Mouse (Mus musculus) kidney, postnatal 4 days (tissue): ENCODE results near the gene Mindy4.

ENCODE experiments used
- DNase-seq, 2 experiments: peaks; one replicate each; pipeline ENCODE4 v3.0.0; 2021; ENCODE audit warnings: mixed read lengths in 2 of 2

Gene Mindy4

GRCm38 (mm10) chr6:55210423-55211365 lies 7.5 kb downstream of the Mindy4 start:
- no peak for DNase-seq

- DNase-seq: peak in 1 of 2 experiments; percentile 19
Observed at GRCm38 (mm10) chr6:55214541-55214940, 11.4 kb downstream of the Mindy4 start.

GRCm38 (mm10) chr6:55218232-55218631 lies 15.0 kb downstream of the Mindy4 start:
- DNase-seq: no peak

GRCm38 (mm10) chr6:55223986-55224385 lies 20.8 kb downstream of the Mindy4 start:
- no peak for DNase-seq

DNA sequence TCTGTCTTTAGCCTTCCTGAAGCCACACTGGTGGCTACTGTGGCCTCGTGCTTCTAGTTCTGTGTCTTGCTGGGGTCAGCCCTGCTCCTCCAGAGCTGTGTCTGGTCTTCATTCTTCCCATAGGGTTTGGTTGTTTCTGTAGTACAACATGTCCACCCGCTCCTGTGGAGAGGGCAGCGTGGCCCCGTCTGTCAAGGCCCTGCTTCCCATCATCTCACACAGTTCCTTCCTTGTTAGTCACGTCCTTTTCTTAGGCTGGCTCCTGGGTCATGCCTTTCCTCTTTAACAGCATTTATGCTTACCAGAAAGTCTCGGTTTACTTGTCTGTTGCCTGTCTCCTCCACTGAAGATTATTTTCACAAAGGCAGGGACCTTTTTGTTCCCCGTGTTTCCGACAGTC lies 26.9 kb downstream of the Mindy4 start:
- no peak for DNase-seq

DNA sequence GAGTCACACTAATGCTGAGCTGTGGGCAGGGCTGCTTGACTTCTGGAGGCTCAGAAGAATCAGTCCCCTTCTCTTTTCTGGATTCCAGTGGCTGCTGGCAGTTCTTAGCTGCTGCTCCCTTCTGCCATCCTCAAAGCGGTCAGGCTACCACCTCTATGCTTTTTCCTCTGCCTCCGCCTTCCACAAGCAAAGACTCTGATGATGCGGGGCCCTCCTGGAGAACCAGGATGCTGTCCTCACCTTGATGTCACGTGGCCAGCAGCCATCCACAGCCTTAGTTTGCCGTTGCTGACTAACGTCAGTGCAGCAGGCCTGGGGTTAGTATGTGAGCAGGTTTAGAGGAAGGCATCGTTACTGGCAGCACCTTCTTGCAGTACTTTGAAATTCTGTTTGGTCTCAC lies 28.9 kb downstream of the Mindy4 start:
- no peak for DNase-seq

- DNase-seq: peak; percentile 21 to 45
Observed at GRCm38 (mm10) chr6:55232524-55233264, 29.5 kb downstream of the Mindy4 start.

GRCm38 (mm10) chr6:55233326-55233725 lies 30.1 kb downstream of the Mindy4 start:
- no peak for DNase-seq

DNA sequence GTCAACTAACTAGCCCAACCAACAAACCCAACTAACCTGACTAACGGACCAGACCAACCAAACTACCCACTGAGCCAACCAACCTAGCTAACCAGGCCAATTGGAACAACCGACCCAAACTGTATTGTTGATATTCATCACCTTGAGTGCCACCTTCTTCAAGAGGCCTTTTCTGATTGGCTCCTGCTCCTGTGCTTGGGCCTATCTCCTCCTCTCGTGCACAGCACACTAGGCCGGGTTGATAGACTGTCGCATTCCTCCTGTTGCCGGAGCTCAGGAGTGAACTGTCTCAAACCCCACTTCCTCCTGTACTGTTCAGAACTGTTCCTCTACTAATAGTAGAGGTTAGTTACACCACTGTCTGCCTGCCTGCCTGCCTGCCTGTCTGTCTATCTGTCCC lies 31.5 kb downstream of the Mindy4 start:
- no peak for DNase-seq

DNA sequence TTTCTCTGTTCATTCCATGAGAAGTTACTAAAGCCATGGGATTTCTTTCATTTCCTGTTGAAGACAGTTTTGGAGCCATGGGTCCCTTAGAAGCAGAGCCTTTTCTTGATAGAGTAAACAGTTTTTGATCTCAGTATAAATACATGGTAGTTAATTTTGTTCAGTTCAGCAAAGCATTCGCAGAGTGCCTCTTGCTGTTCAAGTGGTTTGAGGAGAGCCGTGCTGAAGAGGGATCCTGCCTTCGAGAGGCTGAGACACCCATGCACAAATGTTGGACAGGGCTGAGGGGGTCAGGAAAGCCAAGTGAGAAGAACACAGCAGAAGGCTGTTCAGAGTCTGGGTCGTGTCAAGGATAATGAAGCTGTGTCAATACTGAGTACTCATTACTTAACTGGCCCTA lies 32.5 kb downstream of the Mindy4 start:
- no peak for DNase-seq

DNA sequence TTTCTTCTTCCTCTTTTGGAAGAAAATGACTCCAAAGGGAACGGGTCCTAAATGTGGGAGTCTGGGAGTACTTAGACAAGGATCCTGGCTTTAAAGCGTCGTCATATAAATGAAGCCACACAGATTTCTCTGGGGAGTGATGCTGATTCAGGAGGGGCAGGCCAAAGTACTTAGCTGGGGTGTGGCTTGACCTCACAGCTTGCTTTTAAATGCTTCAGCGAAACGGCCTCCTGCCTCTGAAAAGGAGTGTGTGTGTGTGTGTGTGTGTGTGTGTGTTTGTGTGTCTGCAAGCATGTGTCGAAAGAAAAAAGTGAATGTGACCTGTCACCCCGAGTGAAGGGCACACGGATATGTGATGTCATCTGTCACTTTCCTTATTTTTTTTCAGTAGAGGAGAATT lies 36.7 kb downstream of the Mindy4 start:
- DNase-seq: peak in 1 of 2 experiments; percentile 17

DNA sequence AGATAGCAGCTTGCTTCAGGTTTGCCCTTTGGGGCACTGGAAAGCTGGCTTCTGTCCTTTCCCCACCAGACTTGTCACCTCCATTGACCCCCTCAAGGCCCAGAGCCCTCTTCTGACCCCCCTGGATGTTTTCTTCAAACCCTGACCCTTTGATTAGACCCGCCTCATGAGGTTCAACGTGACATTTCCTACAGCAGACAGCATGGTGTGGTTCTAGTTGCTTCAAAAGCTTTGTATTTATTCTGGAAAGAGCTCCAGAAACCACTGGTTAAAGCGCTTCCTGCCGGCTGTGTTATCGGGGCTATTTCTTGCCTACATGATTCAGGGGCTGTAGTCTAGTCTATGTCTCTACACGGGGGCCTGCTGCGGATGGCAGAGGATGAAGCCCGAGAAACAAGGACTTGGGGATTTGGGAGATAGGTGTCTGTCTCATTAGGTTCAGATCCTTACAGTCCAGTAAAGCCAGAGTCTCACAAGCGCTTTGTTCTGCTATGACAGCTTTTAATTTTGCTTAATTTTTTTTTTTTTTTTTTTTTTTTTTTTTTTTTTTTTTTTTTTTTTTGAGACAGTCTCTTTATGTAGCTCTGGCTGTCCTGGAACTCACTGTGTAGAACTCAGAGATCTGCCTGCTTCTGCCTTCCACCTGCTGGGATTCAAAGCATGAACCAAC lies 37.5 kb downstream of the Mindy4 start:
- no peak for DNase-seq

DNA sequence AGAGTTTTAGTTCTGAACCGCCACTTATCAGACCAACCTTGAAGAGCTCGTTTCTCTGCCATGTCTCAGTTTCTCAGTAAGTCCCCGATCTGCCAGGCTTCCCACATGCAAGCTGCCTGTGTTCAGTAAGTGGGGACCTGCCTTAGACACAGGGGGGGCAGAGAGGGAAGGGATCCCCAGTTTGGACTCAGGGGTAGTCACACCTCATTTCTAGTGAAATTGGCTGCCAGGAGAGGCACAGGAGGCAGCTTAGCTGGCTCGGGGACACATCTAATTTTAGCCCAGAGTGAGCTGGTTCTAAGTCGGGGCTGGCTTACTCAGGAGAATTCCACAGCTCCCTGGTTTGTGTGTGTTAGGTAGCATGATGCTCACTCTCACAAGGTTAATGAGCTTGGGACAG lies 38.3 kb downstream of the Mindy4 start:
- DNase-seq: no peak

DNA sequence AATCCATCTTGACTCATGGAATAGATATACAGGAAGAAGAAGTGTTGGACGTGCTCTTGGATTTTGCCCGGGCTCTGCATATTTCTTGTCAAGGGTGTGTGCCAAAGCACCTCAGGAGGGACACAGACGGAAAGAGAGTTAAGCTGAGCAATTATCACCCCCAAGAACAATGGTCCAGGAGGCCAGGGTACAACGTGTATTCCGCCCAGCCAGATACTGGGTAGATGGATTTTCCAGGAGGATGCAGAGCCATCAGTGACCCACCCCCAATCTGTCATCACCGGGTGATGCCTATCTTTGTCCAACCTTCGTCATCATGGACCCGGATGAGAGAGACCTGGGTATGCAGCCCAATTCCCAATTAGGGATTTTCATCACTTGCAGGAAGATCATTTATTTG lies 42.5 kb downstream of the Mindy4 start:
- DNase-seq: no peak

GRCm38 (mm10) chr6:55246441-55246840 lies 43.3 kb downstream of the Mindy4 start:
- no peak for DNase-seq

- no peak for DNase-seq
Observed at GRCm38 (mm10) chr6:55246911-55247438, 43.8 kb downstream of the Mindy4 start.

DNA sequence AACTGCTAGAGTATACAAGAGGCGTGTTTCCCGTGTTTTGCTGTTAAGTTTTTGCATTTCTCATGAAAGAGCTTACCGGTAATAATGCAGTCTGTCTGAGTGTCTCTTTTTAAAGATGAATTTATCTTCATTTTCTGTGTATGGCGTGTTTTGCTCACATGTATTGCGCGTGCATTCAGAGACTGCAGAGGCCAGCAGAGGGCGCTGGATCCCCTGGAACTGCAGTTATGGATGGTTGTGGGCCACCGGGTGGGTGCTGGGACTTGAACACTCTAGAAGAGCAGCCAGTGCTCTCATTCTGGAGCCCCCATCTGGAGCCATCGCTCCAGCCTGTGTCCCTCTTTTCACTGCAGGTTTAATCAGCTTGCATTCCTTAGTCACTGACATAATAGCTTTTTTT lies 46.1 kb downstream of the Mindy4 start:
- DNase-seq: no peak

DNA sequence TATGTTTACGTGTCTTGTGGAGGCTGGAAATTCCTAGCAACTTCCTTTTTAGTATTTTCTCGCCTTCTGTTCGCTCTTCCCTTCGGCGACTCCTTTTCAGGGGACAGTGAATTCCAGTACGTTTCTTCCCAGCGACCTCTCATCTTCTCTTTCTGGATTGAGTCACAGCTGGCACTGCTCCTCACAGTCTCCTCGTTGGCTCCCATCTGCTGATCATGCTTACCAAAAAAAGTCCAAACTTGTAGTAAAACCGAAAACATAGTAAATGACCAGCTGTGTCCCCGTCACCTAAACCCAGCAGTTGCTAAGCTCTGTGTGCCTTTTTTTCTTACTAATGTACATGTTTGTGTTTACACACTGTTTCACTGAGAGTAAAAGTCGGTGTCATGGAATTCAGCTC lies 47.6 kb downstream of the Mindy4 start:
- no peak for DNase-seq

- DNase-seq: no peak
Observed at GRCm38 (mm10) chr6:55251596-55251995, 48.4 kb downstream of the Mindy4 start.

- no peak for DNase-seq
Observed at GRCm38 (mm10) chr6:55252731-55253247, 49.6 kb downstream of the Mindy4 start.

- DNase-seq: no peak
Observed at GRCm38 (mm10) chr6:55256500-55257191, 53.5 kb downstream of the Mindy4 start.

GRCm38 (mm10) chr6:55257246-55257645 lies 54.1 kb downstream of the Mindy4 start:
- no peak for DNase-seq
